Mouse (Mus musculus): Measurements from ENCODE around the gene Glod4.

The Glod4 gene

DNA sequence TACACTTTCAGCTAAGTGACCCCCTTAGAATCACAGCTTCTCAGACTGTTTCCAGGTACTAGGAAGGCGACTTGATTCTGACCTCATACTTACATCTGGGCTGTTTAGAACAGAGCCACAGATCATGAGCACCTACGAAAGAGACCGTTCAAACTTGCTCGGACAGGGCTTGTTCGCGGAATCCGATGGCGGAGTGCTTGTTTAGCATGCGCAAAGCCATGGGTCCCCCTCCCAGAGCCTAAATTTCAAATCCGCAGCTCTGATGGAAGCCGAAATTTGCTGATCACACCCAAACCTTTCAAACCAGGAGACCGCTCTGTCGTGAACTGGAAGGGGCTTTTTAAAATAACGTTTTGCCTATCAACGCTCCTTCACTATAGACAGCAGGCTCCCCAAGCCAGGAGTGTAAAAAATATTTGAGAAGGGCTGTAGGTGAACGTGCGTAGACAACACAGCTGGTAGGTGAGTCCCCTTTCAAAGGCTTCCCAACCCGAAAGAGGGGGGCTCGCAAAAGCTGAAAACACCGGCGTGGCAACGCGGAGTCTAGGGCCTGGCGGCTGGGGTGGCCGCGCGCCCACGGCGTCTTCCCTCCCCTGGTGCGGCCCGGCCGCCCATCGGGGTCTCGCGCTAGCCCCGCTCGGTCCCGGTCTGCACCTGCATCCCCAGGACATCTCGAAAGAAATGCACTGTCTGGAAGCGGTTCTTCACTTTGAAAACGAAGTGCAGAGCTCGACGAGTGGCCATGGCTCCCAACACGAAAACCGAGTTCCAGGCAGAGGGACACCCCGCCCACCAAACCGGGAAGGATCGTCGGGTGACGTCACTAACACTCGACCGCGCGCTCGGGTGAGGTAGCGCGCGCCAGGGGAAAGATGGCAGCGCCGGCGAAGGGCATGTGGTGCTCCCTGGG is at the start of gene Glod4, which contains the start of gene Mrm3:
Gene Glod4 (minus strand): TSS at position 825 of the 910 bp plus-strand sequence.
Gene Mrm3 (plus strand): TSS at position 815 of the 910 bp plus-strand sequence.
- peak; percentile 83 for DNase-seq

- peak; percentile 53 for DNase-seq
Observed at GRCm38 (mm10) chr11:76292831-76293230, 49.3 kb upstream of the Glod4 start.

GRCm38 (mm10) chr11:76292398-76292797 is 48.9 kb upstream of the Glod4 start:
- peak; percentile 57 for DNase-seq

DNA sequence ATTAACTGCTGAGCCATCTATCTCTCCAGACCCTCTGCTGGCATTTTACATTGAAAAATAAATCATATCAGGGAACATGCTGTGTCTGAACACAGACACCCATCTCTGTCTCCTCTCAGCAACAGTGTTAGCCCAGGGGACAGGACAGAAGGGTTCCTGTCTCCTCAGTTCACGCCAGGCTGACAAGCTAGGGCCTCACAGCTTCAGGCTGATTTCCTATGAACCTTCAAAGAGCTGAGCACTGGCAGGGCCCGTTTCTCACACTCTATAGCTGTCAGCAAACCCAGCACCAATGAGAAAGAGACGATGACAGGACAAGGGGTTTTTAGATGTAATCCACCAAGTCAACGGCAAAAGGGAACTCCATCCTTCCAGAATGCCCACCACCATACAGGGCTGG is 48.4 kb upstream of the Glod4 start:
- no peak for DNase-seq

DNA sequence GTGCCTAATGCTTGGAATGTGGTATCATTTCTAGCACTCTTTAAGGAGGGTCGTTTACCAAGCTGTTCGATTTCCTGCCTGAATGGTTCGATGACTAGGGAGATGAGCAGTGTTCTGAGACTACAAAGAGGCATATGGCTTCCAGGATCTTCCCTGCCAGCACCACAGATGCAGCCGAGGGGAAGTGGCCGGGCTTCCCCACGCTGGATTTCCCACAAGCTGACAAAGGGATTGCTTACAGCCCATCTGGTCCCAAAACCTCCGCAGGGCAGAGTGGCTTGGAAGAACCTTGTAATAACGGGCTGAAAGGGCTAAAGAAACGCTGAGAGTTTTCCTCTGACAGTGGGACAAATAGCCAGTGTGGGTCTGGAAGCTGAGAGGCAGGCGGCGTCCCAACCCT is 46.8 kb upstream of the Glod4 start:
- no peak for DNase-seq

DNA sequence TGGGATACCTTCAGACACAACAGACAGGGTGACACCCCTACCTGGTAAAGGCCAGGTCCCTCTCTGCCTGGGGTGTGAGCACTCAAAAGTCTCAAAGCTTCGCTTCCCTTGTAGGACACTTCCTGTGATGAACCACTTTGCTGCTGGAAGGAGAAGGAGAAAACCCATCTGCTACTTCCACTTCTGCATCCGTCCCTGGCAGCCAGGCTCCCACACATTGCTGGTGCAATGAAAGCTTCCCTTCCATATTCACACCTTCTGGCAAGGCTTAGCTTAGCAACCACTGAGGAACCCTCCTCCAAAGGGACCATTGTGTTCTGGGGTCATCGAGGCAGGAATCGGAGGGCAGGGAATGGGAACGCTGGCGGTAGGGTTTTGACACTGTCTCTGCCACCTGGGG is 45.1 kb upstream of the Glod4 start:
- DNase-seq, result no peak

GRCm38 (mm10) chr11:76287301-76287700 is 43.8 kb upstream of the Glod4 start:
- no peak for DNase-seq

- DNase-seq, result no peak
Observed at GRCm38 (mm10) chr11:76286534-76287126, 43.1 kb upstream of the Glod4 start.

DNA sequence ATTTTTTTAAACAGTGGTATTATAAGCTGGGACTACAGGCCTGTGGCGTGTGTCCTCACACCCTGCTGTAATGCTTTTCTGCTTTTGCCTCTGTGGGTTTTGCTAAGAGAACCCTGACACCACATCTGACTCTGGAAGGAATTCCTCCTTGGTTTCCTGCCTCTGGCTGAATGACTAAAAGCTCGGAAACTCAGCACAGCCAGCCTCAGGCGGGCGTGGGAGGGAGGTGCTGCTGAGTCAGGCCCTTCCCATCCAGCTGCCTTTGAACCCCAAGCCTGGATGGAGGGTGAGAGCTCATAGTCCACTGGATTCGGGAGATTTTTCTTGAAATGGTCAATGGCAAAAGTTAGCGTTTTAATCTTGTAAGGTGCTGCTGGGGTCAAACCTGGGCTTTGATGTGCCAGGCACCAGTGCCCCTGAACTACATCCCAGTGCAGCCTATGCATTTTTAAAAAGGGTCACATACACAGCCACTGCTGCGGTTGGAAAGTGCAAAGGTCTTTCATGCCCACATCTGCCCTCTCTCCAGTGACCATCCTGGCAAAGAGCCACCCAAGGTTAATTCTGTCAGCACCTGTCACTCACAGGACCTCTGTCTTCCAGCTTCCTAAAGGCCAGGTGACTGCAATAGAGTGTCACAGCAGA is 42.0 kb upstream of the Glod4 start:
- DNase-seq, result peak; percentile 81

GRCm38 (mm10) chr11:76283841-76284240 is 40.3 kb upstream of the Glod4 start:
- no peak for DNase-seq

DNA sequence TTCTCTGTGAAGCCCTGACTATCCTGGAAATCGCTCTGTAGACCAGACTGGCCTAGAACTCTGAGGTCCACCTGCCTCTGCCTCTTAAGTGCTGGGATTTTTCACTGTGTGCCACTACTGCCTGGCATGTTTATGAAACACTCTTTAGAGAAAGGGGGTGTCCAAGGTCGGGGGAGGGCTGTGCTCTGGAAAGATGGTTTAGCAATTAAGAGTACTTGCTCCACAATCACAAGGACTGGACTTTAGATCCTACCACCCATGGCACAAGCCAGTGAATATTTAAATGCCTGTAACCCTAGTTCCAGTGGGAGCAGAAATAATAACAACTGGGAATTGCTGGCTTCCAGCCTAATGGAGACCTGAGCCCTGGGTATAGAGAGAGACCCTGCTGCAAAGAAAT is 36.4 kb upstream of the Glod4 start:
- DNase-seq, result peak; percentile 52

GRCm38 (mm10) chr11:76278960-76279852 is 35.7 kb upstream of the Glod4 start:
- DNase-seq, result no peak

DNA sequence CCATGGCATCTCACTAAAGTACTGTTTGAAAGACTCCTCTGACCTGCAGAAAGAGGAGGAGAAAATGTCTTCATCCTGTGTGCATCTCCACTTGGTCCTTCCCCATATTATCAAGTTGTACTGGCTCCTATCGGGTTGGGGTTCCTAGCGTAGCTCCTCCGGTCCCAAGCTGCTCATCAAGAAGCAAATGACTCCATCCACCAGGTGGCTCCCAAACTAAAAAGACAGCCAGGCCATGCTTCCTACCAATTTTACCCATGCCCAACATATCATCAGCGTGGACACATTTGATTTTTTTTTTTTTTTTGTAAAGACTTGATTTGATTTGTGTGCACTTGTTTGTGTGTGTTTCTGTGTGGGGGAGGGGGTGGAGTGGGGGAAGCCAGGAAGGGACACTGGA is 28.9 kb upstream of the Glod4 start:
- no peak for DNase-seq

- no peak for DNase-seq
Observed at GRCm38 (mm10) chr11:76268521-76269065, 25.1 kb upstream of the Glod4 start.

GRCm38 (mm10) chr11:76268001-76268459 is 24.5 kb upstream of the Glod4 start:
- no peak for DNase-seq

GRCm38 (mm10) chr11:76267550-76267949 is 24.0 kb upstream of the Glod4 start:
- DNase-seq, result no peak

DNA sequence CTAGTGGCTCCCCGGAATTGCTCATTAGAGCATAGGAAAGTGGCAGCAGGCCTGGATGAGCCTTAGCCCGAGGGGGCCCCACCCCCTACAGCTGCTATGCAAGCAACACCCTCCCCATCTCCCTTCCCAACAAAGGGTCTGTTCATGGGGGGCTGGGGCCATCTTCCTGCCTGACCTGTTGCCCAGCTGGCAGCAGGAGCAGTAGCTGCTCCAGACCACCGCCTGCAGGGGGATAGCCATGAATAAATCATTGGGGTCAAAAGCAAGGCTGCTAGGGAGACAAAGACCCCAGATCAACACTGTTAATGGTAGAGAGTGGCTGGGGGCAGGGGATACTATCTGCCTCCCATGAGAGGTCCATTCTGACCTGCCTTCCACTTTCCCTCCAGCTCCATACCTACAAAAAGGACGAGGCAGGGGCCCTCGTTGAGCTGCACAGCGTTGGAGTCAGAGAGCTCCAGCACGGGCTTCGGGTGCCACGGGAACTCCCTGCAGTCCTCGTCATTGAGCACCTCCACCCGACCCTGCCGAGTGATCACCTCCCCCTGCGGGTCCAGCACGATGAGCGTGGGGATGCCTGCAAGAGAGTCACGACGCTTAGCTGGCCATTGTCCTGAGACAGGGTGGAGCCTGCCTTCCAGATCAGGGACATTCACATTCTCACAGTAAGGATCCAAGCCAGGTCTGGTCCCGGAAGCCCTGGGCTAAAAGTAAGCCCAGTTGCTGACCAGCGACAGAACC is 19.3 kb upstream of the Glod4 start:
- no peak for DNase-seq

- peak; percentile 31 for DNase-seq
Observed at GRCm38 (mm10) chr11:76261224-76261623, 17.7 kb upstream of the Glod4 start.

- no peak for DNase-seq
Observed at GRCm38 (mm10) chr11:76260208-76261050, 16.9 kb upstream of the Glod4 start.

DNA sequence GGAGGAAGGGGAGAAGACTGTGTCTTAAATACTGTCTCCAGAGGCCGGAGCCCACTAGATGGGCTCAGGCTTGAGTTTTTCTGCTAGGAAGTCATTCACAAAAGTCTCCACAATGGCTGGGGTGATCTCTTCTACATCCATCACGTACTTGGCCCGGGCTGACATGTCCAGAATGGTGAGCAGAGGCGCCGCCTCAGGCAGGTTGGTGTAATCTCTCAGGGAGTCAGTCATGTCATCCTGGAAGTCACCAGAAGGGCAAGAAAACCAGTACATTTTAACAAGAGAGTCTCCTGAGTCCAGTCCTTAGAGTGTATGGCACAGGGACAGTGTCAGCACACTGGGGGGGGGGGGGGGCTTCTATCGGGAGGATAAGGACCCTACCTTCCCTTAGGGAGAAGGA is 15.0 kb upstream of the Glod4 start:
- no peak for DNase-seq

DNA sequence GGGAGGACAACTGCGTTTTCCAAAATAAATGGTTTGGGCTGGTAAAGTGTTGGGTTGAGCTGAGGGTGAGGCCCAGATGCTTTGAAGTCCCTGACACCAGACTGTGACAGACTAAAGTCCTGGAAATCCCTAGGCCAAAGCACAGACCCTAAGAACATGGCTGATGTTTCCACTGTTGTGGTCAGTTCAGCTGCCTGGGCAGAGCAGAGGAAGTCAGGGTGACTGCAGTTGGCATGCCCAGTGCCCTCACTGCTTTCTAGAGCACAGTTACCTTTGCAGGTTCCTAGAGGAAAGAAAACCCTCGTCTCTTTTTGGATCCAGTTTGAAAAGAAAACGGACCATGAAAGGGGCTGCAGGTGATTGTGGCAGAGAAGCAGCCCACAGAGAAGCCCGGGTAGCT is 13.9 kb upstream of the Glod4 start:
- DNase-seq, result no peak

Data from kidney, adult 11 months (tissue).